Mouse (Mus musculus) c-Kit-positive CD71-positive TER-119-positive erythroid progenitor cells, embryonic 14.5 days (primary cell): ENCODE results near the gene Apoh.

Experiments
- DNase-seq: peaks from one replicate; pipeline ENCODE4 v3.0.0-alpha.2; 2013; ENCODE audit warnings: low spot score

Gene Apoh

DNA sequence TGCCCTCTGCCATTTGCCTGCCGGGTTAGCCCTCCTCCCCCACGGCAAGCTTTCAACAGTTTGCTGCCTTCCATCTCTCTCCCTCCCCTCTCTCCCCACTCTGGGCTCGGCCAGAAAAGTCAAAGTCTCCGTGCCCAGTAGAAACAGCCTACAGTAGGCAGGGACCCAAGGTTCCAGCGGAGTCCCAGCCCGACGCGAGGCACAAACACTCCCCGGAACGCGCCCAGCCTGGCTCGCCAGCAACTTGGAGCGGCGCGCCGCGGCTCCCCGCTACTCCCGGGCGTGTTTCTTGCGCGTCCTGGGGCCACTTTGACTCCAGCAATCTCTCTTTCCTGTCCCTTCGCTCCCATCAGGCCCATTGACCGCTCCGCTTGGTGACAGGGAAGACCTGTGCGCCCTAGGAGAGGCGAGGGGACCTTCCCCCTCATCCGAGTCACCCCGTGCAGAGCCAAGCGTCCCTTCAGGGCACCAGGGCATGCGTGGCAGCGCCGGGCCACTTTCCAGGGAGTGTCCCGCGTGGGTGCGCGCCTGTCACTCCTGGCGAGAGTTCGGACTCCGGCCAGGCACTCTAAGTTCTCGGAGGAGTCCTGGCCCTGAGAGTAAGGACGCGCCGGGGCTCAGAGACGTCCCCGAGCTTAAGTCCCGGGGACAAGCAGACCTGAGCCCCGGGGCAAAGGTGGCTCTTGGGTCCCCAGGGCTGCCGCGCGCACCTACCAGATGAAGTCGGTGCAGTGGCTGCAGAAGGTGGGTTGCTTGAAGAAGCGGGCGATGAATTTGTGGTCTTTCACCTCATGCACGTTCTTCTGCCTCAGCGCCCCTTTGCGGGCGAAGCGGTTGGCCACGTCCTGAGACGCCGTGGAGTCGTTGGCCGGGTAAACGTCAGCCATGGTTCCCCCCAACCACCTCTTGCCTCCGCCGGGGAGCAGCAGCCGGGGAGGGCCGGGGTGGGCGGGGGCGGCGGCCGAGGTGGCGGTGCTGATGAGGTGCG is at the start of gene Apoh:
Apoh (plus strand) TSS at position 574 of the 988 bp plus-strand sequence.
- no peak for DNase-seq

DNA sequence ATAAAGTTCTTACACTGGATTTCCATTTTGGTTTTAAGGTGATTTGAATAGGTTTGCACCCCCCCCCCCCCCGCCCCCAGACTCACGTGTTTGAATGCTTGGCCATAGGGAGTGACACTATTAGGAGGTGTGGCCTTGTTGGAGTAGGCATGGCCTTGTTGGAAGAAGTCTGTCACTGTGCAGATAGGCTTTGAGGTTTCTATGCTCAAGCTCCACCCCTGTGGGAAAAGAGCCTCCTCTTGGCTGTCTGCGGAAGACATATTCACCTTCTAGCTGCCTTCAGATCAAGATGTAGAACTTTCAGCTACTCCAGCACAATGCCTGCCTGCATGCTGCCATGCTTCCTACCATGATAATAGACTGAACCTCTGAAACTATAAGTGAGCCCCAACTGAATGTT is 49.3 kb upstream of the Apoh start:
- DNase-seq, result peak; percentile 23

DNA sequence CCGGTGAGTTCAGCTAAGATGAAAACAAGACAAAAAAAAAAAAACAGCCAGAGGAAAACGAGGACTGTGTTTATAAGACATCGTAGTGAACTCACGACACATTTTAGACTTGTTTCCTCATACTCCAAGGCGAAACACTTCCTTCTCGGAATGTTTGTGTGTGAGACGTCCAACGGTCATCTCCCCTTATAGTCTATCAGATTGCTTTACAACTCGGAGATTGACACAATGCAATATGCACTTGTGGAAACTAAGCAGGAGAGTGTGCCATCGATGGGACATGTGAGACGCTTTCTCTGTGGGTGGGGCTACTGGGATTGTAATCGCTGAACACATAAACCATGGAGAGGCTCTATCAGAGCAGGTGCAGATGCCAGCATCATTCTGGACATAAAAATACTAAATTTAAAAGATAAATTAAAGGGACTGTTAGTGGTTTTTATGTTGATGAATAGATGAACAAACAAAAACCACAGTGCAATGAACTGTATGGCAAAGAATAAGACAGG is 48.8 kb upstream of the Apoh start:
- peak; percentile 6 for DNase-seq

DNA sequence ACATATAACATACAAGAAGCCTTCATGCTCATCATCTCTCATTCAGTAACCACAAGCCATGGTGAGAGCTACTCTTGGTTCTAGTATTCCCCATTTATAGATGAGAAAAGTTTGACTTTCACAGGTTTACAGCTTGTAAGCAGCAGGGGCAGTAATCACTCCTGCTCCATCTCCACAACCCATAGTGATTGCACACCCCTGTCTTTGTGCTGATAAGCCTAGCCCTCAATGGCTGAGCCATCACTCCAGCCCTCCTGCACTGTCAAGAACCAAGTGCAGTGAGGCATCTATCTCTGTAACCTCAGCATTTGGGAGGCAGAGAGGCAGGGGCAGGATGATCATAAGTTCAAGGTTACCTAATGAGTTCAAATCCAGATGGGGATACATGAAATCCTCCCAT is 47.8 kb upstream of the Apoh start:
- peak; percentile 12 for DNase-seq

DNA sequence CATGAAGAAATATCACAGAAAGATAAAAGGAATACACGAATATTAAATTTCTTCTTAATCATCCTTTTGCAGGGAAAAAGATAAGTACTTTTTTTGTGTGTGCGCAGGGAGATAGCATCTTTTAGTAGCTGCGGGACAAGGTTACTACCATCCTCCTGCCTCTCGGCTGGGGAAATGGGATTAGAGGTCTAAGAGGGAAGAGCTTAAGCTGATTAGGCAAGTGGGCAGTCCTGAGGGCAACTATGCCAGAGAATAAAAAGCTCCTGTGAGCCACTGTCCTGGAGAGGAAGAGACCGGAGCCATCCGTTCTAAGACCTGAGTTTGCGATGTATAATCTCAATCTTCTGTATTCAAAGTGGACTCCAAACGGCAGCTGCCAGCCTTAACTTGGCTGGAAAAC is 45.2 kb upstream of the Apoh start:
- DNase-seq, result no peak

DNA sequence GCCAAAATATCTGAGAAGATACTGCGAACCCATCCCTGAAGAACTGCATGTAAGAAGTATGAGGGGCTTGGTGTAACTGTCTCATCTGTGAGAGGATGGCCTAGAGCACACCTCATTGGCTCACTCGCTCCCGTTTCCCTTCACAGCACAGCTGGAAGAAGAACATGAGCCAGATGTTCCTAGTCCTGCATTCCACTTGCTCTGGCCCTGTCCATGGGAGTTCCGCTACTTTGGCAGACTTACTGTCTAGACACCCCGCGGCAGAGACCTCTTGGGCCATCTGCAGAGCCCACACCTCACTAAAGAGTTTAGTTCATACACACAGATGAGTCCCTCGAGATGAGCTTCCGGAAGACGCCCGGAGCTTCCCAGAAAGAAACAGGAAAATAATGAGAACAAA is 43.2 kb upstream of the Apoh start:
- DNase-seq, result no peak

DNA sequence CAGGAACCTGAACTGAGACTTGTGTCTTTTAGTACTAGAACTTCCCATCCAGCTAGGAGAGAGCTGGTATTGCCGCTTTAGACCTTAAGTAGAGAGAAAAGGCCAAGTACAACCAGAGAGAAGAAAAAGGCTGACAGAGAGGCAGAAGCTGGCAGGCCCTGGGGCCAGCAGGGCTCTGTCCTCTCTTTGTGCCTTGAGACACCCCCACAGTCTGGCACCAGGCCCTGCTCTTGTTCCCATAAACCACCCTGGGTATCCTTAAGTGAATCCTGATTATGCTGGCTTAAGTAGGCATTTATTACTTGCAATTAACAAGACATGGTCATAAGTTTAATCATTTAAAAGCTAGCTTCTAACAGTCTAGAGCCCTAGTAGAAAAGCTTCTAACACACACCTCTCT is 42.7 kb upstream of the Apoh start:
- no peak for DNase-seq

DNA sequence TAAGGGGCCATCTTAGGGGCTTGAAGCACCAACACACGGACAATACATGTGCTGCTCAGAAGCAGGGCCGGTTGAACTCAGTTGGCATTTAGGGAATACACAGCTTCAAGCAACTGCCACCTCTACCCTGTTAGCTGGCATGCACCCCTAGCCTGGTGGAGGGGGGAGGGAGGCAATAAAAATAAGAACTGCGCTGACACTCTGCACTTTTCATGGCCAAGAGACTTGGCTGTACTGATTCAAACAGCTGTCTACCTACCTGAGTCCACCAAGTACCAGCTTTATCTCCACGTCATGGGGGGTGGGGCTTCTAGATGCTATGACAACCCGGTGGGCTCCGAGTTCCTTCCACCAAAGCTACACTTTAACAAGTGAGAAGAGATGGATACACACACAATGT is 42.1 kb upstream of the Apoh start:
- DNase-seq, result no peak

DNA sequence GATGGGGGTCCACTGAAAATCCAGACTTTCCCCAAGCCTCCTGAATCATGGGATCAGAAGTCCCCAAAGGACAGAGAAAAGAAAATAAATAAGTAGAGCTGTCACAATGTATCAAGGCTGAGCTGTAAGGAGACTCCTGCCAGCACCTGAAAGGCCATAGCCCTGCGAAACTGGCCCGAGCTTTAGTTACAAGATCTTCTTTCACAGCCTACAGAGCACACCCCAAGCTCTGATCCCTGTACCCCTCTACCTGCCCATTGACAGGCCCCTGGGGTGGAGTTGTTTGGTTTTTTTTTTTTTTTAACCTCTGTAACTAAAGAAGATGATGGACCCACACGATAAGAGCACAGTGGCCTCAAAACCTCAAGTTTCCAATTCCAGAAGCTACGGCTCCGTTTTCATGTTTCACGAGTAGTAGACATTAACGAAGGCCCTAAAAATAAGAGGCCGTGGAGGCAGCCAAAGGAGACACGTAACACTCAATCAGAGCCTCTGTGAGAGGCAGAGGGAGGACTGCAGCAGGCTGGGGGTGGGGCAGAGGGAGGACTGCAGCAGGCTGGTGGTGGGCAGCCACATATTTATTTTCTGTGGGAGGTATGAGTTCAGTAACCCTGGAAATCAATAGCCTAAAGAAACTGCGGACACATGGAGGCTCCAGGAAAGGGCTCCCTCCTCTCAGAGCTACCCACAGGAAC is 41.2 kb upstream of the Apoh start:
- no peak for DNase-seq

DNA sequence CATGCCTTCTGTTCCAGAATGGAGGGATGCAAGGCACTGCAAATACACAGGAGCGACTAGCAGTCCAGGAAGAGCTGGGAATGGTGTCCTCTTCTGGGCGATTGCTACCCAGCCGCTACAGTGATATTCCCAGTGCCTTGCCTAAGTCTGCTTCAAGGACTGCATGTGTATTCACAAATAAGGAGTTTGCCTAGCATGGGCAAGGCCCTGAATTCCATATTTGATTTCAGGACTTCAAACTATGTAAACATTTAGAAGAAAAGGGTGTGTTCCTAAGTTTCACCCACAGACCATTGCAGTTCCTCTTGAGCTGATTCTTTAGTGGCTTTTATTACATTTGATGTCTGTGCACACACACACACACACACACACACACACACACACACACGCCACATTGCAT is 39.4 kb upstream of the Apoh start:
- no peak for DNase-seq

DNA sequence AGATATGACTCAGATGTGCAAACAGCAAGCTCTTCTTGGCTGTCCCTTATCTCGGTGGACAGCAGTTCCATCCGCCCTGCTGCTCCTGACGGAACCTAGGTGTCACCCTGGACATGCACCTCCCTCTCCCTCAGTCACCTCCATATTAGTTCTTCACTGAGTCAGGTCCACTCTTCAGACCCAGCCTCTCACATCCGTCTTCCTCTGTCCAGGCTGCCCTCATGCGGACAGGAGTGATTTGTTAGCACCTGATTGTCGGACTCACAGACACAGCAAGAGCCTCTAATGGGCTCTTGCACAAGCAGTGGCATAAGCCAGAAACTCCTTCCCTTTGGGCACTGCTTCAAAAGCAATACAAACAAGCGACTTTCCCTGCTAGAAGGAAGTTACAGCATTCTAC is 35.9 kb upstream of the Apoh start:
- no peak for DNase-seq

DNA sequence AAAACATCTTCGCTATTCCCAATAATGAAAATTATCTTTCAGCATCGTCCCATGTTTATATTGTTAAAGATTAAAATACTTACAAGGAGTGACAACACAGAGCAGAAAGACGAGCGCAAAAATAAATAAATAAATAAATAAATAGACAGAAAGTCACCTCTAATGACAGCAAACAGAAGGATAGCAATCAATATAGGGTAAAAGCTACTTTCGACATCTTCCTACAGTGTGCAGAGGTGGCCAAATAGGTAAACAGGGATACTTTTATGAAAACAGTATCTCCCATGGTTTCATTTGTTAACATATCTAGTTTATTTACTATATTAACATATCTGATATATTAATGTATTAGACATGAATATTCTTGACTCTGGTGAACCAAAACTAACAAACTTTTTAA is 34.9 kb upstream of the Apoh start:
- no peak for DNase-seq

DNA sequence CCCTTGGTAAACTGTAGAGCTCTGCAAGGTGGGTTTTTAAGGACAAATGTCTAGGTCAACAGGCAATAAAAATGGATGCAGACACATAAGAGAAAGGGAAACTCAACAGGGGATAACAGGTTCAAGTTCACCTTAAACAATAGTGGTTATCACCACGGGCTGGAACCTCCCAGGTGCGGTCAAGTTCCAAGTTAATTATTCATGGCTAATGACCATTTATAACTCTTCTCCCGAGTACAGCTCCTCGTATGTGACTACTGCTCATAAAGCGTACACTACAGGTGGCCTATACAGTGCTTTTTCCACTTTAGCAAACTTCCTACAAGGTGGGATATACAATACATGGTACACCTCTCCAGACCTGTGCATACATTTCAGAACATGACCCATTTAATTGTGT is 33.4 kb upstream of the Apoh start:
- no peak for DNase-seq

DNA sequence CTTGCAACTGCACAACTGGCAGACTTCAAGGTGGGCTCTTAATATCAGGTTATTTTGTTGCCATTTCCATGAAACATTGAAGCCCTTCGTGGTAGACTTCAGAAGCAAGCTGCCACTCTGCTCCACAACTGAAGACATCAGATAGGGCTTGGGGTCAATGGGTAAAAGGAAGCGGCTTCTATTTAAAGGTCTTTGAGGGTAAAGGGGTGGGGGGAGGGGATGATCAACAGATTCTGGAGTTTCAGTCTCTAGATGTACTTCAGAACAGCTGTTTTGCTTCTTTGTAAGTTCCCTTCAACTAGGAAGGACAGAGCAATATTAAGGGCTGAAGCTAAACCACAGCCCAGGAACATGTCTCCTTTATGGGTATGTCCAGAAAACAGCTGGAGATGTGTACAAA is 31.2 kb upstream of the Apoh start:
- no peak for DNase-seq

DNA sequence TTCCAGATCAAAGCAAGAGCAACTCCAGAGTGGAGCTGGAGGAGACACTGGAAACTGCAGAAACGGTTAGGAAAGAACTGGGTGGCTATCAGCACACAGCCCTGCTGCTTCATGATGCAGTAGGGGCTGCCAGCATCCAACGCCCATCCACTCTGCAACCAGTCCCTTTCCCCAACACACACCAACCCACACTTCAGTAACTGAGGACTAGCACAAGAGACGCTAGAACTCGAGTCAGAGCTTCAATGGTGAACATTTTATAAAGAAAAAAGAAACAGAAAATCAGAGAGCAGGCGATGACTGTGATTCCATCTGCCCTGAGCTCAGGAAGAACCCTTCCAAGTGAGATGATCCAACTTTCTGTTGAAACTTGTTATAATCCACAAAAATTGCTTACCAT is 30.6 kb upstream of the Apoh start:
- no peak for DNase-seq

DNA sequence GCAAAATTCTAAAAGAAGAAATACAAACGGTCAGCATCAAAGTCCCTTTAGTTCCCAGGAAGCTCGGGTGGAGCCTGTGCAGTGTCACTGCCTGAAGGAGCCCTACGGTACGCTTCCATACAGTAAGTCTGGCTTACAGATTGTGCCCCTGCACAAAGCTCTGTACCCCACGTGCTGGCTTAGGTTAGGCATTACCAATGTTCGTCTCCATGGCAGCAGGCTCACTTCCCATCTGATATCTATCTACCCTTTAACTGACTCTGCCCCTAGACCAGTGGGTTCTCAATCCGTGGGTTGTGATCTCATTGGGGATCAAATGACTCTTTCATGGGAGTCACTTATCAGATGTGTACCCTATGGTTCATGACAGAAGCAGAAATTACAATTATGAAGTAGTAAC is 27.4 kb upstream of the Apoh start:
- DNase-seq, result no peak

DNA sequence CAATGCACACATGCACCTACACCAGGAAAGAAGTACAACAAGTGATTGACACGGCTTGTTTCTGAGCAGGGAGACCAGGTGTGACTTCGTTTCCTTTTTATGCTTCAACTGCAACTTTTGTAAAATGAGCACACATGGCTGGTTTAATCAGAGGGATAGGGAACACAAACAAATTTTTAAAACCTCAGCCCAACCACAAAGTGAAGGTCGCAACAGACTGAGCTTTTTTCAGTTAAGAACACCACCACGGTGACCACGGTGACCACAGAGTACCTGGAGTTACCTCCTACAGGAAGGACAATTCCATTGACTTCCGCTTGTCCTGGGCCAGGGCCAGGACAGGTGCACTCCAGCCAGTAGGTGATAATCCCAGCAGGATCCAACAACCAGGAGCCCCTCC is 25.3 kb upstream of the Apoh start:
- DNase-seq, result no peak

DNA sequence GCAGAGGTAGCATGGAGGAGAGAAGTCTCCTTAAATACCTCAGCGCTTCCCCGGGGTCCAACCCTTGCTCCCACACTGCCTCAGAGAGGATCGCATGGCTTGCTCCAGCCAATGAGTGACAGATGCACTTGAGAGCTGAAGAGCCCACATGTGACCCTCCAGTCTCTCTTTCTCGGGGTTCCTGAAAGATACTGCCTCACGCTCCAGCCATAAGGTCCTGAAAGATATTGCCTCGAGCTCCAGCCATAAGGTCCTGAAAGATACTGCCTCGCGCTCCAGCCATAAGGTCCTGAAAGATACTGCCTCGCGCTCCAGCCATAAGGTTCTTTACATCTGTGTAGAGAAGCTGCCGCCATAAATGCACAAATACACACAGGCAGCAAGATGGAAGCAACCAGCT is 24.0 kb upstream of the Apoh start:
- no peak for DNase-seq

DNA sequence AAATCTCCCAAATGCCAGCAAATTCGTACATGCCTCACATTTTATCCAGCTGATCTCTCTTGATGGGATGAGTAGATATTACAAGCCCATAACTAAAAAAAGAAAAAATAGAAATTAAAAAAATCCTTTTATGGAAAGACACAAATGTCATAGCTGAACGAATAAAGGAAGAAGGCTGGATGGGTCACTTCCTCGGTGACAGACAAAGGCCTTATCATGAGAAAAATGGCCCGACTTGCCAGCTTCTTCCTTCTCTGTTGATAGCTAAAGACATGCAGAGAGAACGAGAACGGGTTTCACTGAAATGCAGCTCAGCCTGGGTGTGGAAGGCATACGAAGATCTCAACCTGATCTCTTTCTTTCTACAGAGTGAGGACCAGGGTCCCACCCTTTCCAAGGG is 22.6 kb upstream of the Apoh start:
- no peak for DNase-seq

DNA sequence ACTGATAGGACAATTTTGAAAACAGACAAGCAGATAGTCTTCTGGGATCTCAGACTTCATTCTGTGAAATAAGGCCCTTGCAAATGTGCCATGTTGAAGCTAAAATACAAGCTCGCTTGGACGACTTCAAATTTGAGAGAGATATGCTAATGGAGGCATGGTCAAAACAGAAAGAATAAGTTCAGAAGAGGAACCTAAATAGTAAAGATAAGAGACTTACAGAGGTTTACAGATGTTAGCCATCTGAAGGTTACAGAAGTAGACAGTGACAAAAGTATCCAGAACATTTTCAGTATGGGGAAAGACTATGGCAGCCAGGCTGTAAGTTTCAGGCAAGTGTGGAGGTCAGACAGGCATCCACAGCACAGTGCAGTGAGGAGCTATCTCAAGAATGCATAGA is 21.0 kb upstream of the Apoh start:
- DNase-seq, result no peak

DNA sequence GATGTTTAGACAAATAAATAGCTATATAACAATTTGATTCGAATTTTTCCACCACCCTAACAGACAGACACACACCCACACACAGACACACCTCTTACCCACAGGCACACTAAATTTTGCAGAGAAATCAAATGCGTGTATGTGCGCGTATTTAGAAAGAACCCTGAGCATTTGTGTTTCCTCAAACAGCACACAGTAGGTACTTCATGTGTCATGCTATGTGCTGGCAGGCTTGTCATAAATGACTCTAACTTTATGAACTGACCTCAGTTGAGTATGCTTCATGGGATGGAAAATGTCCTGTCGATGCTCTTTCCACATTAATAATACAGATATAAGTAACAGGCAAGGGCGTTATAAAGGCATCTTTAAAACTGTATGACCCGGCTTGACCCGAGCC is 17.2 kb upstream of the Apoh start:
- DNase-seq, result no peak

DNA sequence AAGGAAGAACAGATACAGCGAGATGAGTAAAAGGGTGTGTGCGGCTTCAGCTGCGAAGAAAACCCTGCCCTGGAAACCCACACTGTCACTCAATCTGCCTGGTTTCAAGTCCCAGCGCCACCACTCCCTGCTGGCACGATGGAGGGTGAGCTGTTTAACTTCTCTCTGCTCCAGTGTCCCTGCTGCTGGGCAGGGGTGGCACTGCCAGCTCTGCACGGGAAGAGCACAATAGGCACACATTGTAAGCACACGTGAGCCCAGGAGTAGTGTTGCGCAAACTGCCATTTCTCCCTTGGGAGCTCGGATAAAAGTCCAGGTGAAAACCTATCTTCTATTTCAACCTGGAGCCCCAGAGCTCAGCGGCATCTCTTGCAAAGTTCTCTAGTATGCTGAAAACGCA is 12.3 kb upstream of the Apoh start:
- no peak for DNase-seq

DNA sequence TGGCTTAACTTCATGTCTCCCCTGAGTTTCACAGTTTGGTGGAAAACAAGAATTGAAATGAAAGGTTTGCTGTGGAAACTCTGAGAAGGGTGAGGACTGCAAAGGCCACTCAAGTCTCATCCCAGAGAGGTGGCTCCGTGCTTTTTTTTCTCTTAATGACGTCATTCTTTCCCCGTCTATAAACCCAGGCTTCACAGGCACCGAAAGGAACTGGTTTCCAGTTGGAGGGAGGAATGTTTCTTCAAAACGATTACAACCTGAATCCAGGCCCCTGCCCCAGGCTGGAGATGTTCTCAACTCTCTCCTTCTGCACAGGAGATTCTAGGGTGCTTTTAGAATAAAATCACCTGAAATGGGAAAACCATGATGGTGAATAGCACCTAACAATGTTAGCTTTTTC is 10.1 kb upstream of the Apoh start:
- DNase-seq, result no peak
